Mouse (Mus musculus): ENCODE results near the gene Sec14l1.
"Not testable (repeated sequence)": the region's sequence is repeated elsewhere in the genome, so short reads cannot be mapped to it uniquely, and the experiment has no call there.

Gene Sec14l1

DNA sequence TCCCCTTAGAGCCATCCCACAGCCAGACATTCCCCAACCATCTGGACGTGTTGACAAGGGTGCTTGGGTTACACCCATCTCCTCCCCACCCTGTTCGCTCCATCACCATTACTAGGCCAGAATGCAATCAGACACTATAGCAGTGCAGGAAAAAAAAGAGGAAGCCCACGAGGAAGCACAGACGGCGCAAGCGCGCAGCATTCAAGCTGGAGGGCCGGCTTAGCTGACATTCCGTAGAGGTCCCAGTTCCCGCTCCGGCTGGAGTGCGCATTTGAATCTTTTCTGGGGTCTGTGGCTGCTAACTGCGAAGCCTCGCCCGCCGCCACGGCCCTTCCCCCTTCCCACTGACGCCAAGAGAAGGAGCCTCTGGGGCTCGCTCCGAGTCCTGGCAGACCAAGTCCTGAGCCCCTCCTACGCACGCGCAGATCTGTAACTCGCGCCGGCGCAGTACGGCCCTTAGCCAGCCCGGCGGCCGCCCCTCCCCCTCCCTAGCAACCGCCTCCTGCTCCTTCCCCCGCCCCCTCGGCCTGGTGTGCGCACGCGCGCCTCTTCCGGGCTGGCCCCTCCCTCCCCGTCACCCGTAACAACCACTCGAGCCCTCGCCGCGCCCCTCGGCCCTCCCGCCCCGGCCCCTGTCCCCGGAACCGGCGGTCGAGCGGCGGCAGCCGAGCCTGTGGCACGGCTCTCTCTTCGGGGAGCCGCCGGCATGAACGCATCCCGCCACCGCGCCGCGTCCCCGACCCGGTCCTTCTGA, at the start of gene Sec14l1:
TSS of gene Sec14l1 (plus strand) at position 577 of the 754 bp plus-strand sequence.
- DNase-seq (ENCODE audit: low spot score) = peak; percentile 99

DNA sequence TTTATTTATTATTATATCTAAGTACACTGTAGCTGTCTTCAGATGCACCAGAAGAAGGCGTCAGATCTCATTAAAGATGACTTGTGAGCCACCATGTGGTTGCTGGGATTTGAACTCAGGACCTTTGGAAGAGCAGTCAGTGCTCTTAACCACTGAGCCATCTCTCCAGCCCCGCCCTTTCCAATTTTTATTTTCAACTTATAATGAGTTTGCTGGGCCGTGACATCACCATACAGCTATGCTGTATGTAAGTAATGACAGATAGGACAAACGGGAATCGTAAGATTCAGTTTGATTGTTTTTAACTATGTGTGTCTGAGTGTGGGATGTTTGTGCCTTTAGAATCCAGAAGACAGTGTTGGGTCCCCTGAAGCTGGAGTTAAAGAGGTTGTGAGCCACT, 49.4 kb upstream of the Sec14l1 start:
- not testable (repeated sequence) for DNase-seq (ENCODE audit: low spot score)

DNA sequence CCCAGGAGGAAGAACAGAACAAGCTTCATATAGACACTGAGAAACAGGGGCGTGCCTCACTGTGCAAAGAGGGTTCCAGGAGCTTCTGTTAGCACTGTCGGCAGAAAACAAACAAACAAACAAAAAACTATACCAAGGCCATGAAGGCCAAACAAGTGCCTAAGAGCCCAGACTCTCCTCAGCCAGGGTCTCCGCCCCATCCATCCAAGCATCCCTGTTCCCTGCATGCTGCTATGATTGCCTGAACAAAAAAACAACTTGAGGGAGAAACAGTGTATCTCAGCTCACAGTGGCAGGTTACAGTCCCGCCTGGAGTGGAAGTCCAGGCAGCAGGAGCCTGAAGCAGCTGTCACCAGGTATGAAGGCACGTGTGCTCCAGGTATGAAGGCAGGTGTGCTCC, 48.2 kb upstream of the Sec14l1 start:
- DNase-seq (ENCODE audit: low spot score) = no peak

DNA sequence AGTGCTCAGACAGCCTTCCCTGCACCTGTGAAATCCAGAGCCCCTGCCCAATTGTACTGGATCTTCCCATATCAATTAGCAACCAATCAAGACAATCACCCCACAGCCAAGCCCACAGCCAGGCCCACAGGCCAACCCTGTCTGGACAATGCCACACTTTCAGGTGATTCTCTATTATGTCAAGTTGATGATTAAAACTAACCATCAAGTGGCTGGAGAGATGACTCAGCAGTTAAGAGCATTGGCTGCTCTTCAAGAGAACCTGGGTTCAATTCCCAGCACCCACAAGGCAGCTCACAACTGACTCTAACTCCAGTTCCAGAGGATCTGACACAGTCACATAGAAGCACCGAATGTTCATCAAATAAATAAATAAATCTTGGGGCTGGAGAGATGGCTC, 46.6 kb upstream of the Sec14l1 start:
- DNase-seq (ENCODE audit: low spot score) = no peak

DNA sequence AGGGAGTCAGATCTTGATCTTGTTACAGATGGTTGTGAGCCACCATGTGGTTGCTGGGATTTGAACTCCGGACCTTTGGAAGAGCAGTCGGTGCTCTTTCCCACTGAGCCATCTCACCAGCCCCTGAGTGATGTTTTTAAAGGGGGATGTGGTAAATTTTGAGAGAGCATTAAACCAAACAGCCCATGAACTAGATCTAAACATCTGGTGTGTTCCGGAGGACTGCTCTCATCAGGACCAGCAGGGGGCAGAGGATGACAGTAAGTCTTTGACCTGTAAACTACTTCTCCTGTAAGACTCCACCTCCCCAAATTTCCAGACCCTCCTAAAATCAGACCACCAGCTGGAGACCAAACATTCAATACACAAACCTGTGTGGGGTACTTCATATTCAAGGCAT, 45.9 kb upstream of the Sec14l1 start:
- no peak for DNase-seq (ENCODE audit: low spot score)

DNA sequence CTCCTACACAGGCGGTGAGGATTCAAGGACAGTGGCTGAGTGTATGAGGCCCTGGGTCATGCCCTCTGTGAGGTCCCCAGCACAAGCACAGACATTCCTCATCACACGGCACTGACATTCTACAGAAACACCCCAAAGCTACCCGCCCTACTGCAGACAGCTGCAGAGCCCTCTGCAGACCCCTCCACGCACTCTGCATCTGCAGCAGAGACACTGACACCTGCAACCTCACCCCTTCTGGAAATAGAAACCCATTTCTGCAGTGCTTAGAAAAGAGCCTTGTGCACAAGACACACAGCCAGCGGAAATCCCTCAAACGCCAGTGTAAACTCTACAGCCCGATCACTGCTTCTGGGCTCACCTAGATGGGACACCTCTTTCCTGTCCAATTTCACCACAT, 44.3 kb upstream of the Sec14l1 start:
- no peak for DNase-seq (ENCODE audit: low spot score)

DNA sequence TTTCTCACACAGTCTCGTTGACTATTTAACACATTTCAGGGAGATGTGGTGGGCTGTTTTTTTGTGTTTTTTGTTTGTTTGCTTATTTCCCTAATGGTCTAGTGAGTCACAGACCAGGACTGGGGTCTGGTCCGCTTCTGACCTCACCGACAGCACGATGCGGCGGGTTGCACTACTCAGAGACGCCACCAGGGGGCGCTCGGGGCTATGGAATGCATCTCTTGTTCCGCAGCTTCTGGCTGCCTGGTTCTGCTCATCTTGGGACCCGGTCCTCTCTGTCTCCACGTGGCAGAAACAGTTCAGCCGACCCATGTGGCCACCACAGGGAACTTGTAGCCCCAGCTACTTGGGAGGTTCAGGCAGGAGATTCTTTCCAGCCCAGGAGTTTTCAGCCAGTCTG, 42.8 kb upstream of the Sec14l1 start:
- peak; percentile 87 for DNase-seq (ENCODE audit: low spot score)

DNA sequence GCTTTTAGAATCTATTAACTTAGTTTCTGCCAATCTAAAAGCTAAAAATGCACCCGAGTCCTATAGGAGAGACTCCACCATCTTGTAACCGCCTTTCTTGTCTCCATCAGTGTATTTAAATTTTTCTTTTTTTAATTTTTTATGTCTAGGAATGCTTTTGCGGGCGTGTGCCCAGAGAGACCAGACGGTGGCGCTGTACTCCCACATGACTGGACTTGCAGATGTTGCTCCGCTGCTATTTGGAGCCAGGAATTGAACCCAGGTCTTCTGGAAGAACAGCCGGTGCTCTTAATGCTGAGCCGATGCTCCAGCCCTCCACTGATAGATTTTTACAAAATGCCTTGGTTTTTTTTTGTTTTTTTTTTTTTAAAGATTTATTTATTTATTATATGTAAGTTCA, 41.5 kb upstream of the Sec14l1 start:
- DNase-seq (ENCODE audit: low spot score) = no peak

DNA sequence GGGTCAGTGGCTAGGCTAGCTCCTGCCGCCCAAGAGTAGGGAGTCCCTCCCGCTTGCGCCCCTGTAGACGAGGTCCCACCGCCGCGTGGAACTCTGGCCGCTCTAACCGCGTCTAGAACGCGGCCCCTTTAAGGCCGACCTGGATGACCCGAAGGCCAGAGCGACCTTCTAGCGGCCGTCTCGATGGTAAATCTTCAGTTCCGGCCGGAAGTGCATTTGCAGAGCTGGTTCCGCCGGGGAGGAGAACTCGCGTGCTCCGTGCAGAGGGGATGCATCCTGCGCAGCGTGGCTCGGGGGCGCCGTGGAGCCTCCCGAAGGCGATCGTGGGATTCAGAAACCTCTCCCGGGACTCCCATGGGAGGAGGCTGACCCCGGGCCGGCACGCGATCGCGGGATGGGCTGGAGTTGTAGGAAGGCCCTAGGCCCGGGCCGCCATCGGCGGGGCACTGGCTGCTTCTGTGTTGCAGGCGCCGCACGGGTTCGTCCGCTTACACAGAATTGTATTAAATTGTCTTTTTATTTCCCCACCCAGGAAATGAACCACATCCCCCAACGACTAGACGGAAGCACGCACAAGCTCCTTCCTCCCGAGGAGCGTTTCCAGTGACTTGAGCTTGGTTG, 38.3 kb upstream of the Sec14l1 start:
- peak; percentile 97 for DNase-seq (ENCODE audit: low spot score)

DNA sequence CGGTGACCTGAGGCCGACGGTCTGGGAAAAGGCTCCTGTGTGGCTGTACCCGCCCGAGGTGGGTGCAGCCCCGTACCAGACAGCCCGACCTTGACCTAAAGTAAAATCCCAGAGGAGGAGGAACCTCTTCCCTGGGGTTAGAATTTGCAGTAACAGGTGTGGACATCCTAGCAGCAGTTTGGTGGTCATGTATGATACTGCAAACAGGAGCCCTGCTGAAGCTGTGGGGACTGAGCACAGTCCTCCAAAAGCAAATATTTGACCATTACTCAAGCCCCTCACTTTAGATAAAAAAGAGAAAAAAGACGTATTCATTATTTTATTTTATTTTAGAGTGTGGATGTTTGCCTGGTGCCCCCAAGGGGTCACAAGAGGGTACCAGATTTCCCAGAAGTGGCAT, 37.7 kb upstream of the Sec14l1 start:
- no peak for DNase-seq (ENCODE audit: low spot score)

DNA sequence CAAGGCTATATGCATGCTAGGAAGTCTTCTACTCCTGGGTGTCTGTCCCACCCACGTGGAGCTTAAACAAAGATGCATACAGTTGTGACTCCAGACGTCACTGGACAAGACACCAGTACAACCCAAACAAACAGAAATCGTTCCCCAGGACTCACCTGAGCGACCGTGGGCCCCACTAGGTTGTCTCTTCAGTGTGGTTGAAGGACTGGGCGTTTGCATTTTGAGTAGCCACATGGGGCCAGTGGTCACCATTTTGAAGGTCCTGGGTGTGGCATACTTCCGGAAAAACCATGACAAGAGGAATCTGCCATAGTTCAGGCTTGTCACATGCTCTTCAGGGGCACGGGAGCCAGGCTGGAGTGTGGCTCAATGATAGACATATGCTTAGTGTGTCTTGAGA, 37.1 kb upstream of the Sec14l1 start:
- DNase-seq (ENCODE audit: low spot score) = no peak

DNA sequence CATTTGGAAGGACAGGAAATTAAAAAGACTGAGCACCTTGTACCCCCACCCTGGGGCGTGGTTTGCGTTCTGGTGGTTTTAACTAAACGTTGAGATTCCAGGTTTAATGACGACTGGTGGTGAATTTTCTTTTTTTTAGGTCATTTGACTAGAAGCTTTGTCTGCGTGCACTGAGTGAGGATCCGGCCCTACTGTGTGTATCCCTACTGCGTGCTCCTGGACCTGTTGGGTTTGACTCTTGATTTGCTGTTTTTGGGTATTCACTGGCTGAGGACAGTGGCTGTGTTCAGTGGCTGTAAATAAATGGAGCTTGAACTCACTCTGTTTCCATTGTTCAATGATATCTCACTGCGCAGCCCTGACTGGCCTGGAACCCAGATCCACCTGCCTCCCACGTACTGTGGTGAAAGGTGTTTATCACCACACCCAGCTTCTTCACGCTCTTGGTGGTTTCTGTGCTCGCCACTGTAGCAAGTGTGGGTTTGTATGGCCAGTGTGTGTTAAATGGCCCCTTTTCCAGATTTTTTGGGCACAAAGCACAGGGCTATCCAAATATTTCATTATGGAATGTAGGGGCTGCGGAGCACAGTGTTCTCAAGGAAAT, 36.2 kb upstream of the Sec14l1 start:
- no peak for DNase-seq (ENCODE audit: low spot score)

DNA sequence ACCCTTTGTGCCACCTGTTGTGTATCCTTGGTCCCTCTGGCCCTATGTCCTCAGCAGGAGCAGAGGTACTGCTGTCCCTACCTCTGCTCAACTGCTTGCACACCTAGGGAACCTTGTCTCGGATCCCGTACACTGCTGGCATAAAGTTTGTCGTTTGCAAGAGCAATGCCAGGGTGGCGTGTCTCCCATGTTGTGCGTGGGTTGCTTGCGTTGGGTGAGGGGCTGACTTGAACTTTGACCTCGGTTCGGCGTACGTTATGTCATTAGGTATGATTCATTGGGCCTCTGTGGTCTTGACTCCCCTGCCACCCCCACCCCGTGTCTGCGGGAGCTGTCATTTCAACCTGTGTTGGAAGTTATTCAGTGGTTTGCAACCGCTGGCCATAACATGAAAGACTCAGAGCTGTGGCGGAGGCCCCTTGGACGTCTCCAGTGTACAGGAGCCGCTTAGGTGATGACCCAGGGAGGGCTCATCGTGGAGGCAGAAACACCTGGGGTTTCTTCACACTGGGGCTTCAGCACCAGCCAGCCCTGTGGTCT, 35.2 kb upstream of the Sec14l1 start:
- DNase-seq (ENCODE audit: low spot score) = no peak

DNA sequence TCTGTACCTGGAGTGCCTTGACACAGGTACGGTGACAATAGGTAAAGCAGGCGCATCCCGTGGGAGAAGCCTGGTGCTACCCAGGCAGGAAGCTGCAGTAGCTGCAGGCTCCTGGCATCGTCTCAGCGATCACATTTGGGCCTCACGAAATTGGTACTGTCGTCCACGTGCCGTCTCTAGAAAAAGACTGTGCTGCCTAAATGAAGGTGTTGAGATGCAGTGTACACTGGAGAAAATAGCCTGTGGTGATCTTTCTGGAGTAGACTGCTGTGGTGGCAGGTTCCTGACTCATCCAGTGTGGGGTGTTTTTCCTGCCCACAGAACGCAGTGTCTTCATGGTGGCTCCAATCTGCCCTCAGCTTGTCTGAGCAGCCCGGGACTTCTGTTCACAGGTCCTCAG, 34.8 kb upstream of the Sec14l1 start:
- DNase-seq (ENCODE audit: low spot score) = no peak

DNA sequence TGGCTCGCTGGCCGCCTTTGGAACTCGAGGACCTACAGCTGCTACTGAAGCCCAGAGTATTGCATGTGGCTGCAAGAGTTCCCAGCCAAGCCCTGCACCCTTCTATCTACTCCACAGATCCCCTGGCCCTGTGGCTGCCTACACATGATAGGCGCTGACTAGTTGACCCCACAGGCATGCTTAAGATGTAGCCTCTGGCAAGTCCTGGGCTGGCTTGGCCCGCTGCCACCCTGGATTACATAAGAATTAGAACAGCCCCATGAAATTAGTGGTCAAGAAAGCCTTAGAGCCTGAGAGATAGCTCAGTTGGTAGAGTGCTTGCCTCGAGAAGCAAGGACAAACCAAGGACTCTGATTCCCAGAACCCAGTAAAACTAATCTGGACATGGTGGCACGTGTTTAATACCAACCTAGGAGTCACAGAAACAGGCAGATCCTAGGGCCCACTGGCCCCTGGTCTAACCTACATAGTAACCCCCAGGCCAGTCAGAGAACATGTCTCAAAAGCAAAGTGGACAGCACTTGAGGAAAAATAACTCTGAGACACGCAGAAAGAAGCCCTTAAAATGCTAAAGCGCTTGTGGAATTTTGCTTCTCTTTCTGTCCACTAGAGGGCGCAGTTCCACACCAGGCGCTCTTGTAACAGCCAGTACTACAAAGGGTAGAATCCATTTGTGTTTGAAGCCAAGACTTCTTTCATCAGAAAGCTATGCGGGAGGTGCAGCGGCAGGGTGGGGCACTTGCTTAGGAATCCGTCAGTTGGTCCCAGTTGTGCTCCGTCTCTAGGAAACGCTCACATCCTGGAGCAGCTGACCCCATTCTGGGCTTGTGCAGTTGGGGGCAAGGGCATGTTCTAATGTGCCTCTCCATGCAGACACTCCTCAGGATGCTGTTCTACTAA, 33.6 kb upstream of the Sec14l1 start:
- peak; percentile 91 for DNase-seq (ENCODE audit: low spot score)

DNA sequence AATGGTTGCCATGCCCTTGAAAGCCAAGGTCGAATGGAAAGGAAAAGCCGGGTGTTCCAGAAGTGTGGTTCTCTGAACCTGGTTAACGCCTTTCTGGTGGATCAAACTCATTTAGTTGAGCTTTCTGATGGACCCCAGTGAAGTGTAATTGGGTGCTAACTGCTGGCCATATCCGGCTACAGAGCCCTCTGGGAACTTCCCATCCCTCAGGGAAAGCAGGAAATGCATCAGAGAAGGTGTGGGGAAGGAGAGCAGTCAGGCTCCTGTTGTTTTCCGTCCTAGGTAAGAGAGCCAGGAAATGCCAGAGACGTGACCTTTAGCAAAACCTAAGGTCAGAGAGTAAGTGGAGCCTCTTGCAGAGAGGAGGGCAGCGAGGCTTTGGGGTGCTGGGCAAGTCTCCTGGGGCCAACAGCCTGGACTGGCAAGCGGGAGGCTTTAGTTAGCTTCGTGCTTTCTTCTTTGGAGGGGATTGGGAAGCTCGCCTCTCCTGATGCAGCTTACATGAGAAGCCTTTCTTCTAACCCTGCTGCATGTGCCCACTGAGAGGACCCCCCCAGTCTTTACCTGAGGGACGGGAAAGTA, 32.5 kb upstream of the Sec14l1 start:
- DNase-seq (ENCODE audit: low spot score) = no peak

DNA sequence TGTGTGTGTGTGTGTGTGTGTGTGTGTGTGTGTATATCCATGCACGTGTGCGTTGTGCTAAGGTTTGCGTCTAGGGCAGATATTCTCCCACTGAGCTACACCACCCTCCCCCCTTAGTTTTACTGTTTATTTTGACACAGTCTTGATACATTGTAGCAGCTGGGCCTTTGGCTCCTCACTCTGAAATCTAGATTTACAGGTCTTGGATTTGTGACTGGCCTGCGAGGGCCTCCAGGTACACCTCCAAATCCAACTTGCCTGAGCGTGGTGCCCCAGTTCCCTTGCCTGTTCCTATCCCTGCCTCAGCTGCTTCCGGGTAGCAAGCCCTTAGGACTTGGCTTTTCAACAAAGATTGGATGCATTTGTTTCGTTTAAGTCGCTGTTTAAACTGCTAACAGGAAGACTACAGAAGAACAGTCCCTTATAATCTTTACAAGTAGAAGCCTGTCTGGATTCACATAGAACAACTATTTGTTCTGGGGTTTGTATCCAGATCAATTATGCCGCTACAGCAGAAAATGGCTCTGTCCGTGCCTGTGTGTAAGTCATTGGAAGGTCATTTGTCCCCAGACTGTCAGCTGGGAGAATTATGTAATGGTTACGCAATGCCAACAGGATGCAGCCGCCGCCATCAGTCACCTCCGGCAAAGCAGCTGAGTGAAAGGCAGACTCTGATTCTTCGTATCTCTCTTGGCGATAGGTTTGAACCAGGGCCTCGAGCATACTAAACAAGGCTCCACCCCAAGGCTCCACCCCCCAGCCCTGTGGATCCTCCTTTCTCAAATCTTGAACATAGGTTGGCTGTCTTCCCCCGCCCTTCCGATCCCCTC, 31.7 kb upstream of the Sec14l1 start:
- no peak for DNase-seq (ENCODE audit: low spot score)

DNA sequence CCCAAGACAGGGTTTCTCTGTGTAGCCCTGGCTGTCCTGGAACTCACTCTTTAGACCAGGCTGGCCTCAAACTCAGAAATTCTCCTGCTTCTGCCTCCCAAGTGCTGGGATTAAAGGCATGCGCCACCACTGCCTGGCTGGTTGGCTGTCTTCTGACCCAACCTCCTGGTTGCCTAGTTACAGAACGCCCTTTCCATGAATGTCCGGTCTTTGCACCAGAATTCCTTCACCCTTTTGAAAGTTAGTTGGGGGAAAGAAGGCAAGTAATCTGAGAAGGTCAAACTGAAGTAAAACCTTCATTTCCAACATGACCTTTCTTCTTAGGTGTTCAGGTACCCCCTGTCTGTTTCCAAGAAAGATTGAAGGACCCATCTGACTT, 31.1 kb upstream of the Sec14l1 start:
- not testable (repeated sequence) for DNase-seq (ENCODE audit: low spot score)

DNA sequence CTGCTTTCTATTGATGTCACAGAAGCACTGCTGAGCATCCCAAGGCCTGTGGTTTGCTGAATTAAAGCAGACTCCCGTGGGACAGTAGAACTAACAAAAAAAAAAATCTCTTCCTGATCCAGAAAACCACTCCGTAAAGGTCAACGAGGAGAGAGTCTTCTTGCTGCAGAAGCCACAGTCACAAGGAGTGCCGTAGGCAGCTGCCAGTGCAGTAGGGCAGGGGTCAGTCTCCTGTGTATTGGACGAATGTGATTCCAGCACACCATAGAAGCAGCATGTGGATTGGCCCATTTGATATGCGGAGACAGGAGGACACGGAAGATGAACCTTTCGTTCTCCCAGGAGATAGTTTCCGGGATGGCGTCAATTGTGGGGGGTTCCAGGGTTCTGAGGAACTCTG, 28.8 kb upstream of the Sec14l1 start:
- no peak for DNase-seq (ENCODE audit: low spot score)

DNA sequence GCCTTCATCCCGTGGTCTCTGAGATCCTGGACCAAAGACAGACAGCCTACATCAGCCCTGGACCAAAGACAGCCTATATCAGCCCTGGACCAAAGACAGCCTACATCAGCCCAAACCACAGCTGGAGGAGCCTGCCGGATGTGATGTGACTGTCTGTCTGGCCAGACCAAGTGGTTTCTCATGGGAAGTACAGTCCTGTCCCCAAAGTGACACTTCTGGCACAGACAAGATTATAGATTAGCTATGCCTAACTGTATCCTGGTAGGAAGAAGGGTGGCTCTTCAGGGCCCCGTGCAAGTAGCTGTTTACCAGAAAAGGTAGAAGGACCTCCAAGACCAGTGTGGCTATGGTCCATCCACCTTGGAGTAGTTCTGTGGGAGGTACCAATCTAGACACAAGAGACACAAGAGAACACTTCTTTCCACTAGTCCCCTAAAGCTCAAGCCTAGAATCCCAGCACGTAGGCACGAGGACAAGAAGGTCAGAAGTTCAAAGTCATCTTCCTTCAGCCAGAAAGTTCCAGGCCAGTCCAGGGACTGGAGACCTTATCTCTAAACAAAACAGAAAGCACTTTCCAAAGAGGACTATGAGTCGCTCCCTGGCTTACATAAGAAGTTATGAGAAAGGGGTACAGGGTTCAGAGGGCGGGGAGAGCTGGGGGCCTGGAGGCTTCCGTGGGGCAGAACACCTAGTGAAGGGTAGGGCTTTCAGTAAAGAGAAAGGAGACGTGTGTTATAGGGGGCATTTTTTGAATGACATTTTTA, 27.8 kb upstream of the Sec14l1 start:
- DNase-seq (ENCODE audit: low spot score) = no peak
